Mouse (Mus musculus): ENCODE measurements around the gene Tmc3. TPM values are rescaled to one million over a fixed set of nuclear protein-coding genes. Genes with fewer than 3 reads are reported as not detected.

Tmc3 gene
- polyA plus RNA-seq, 1 experiment: 0.10 TPM

DNA sequence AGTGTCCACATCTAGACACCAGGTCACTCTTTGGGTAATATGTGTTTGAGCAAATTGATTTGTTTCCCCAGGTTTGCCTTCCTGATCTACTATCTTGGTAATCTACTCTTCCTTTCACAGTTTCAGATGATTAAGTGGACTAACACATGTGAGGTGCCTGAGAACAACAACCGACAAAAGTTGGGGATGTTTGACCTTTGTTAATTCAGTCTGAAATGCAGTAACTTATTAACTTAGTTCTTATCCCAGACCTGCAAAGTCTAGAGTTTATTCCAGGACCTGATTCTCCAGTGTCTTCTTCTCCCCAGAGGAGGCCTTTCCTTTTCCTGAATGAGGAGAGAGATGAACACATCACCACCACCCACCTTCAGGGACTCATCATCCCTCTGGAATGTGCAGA is 27.2 kb downstream of the Tmc3 start:
- H3K4me2 ChIP-seq (ENCODE audit: low read depth): no peak overlapping the region
- no peak overlapping the region for H3K4me3 ChIP-seq
- no peaks in the 10 kb centered on the region for H3K79me2 ChIP-seq (ENCODE audit: control insufficient read depth, insufficient read depth)
- TF ChIP-seq POLR2A (IDR thresholded peaks at IDR 0.05; ENCODE audit: insufficient read length, low read depth) (no peak), TCF3 (IDR thresholded peaks at IDR 0.05; ENCODE audit: insufficient read length, low read depth) (no peak), REST (IDR thresholded peaks at IDR 0.05; ENCODE audit: insufficient read depth, insufficient read length) (no peak), USF1 (IDR thresholded peaks at IDR 0.05; ENCODE audit: low read depth) (no peak)
- no peak overlapping the region for H3ac ChIP-seq (ENCODE audit: control insufficient read depth, insufficient read length)
- H3K27me3 ChIP-seq (ENCODE audit: control insufficient read depth, insufficient read depth, insufficient read length): no peaks in the 10 kb centered on the region
- no peaks in the 10 kb centered on the region for H3K36me3 ChIP-seq (ENCODE audit: control insufficient read depth, insufficient read depth)

DNA sequence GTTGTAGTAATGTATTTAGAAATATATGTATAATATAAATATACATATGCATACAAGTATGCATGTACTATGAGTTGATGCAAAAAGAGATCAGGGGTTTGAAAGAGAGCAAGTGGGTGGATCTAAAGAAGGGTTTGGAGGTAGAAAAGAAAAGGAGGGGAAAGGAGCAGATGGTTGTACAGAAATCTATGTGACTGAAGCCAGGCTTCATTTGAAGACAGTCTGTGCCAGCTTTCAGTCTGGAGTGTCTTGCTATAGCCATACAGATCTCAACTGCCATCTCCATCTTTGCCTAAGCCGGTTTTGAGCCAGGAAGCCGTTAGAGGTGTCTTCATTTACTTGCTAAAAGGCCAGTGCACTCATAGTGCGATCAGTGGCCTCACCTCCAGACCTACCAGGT is 30.5 kb downstream of the Tmc3 start:
- H3ac ChIP-seq (ENCODE audit: control insufficient read depth, insufficient read length): no peak overlapping the region
- H3K36me3 ChIP-seq (ENCODE audit: control insufficient read depth, insufficient read depth): no peaks in the 10 kb centered on the region
- no peak overlapping the region for H3K4me3 ChIP-seq
- TF ChIP-seq MYOD1 (IDR thresholded peaks at IDR 0.05; ENCODE audit: control insufficient read depth in 1 of 3, insufficient read length in 2 of 3, low read depth in 2 of 3) (no peak), POLR2AphosphoS2 (IDR thresholded peaks at IDR 0.05; ENCODE audit: insufficient read length, low read depth) (no peak), REST (IDR thresholded peaks at IDR 0.05; ENCODE audit: insufficient read depth, insufficient read length) (no peak), POLR2A (IDR thresholded peaks at IDR 0.05; ENCODE audit: insufficient read length, low read depth) (no peak), E2F4 (IDR thresholded peaks at IDR 0.05; ENCODE audit: insufficient read depth) (no peak), CEBPB (IDR thresholded peaks at IDR 0.05; ENCODE audit: insufficient read depth, poor library complexity, severe bottlenecking) (no peak), TCF3 (IDR thresholded peaks at IDR 0.05; ENCODE audit: insufficient read length, low read depth) (no peak)
- no peaks in the 10 kb centered on the region for H3K27me3 ChIP-seq (ENCODE audit: control insufficient read depth, insufficient read depth, insufficient read length)
- H3K79me2 ChIP-seq (ENCODE audit: control insufficient read depth, insufficient read depth): no peaks in the 10 kb centered on the region
- no peak overlapping the region for H3K4me2 ChIP-seq (ENCODE audit: low read depth)

DNA sequence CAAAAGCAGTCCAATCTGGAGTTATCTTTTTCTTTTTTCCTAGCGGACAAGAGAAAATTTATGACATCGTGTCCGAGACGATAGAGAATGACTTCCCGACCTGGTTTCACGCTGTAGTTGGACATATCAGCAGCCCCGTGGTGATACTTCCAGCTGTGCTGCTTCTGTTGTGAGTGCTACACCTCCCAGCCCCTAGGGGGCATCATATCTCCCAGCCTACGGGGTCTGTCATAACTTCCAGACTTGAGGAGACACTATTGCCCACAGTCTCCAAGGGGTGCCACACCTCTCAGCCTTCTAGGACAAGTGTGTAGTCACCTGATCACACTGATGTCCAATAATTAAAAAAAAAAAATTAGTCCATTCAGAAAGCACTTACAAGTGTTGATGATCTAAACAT is 31.1 kb downstream of the Tmc3 start:
- H3K36me3 ChIP-seq (ENCODE audit: control insufficient read depth, insufficient read depth): no peaks in the 10 kb centered on the region
- no peak overlapping the region for H3ac ChIP-seq (ENCODE audit: control insufficient read depth, insufficient read length)
- H3K4me3 ChIP-seq: no peak overlapping the region
- TF ChIP-seq MAX (IDR thresholded peaks at IDR 0.05; ENCODE audit: low read depth): no peak
- no peak for TF ChIP-seq REST (IDR thresholded peaks at IDR 0.05; ENCODE audit: insufficient read depth, insufficient read length)
- no peaks in the 10 kb centered on the region for H3K27me3 ChIP-seq (ENCODE audit: control insufficient read depth, insufficient read depth, insufficient read length)
- H3K4me2 ChIP-seq (ENCODE audit: low read depth): no peak overlapping the region
- no peaks in the 10 kb centered on the region for H3K79me2 ChIP-seq (ENCODE audit: control insufficient read depth, insufficient read depth)

DNA sequence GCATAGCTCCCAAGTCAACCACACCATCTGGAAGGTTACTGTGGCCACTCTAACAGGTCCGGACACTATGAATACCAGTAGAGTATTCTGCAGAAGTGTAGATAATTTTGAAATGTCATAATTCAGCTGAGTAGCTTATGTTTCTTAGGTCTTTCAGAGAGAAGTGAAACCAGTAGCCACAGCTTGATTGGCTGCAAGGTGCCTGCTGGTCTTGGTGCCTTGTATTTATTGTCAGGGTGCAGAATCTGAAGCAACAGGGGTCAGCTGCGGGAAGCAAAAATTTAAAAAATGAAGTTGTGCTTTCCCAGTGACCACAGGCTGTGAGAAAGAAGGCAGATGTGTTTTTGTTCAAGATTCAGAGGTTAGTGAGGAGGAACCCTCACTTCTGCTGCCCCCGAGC is 31.5 kb downstream of the Tmc3 start:
- H3K4me2 ChIP-seq (ENCODE audit: low read depth): no peak overlapping the region
- H3K4me3 ChIP-seq: no peak overlapping the region
- no peaks in the 10 kb centered on the region for H3K27me3 ChIP-seq (ENCODE audit: control insufficient read depth, insufficient read depth, insufficient read length)
- H3ac ChIP-seq (ENCODE audit: control insufficient read depth, insufficient read length): no peak overlapping the region
- H3K36me3 ChIP-seq (ENCODE audit: control insufficient read depth, insufficient read depth): no peaks in the 10 kb centered on the region
- H3K79me2 ChIP-seq (ENCODE audit: control insufficient read depth, insufficient read depth): no peaks in the 10 kb centered on the region
- TF ChIP-seq POLR2AphosphoS2 (IDR thresholded peaks at IDR 0.05; ENCODE audit: insufficient read length, low read depth) (no peak), MAX (IDR thresholded peaks at IDR 0.05; ENCODE audit: low read depth) (no peak), CEBPB (IDR thresholded peaks at IDR 0.05; ENCODE audit: insufficient read depth, poor library complexity, severe bottlenecking) (no peak)

DNA sequence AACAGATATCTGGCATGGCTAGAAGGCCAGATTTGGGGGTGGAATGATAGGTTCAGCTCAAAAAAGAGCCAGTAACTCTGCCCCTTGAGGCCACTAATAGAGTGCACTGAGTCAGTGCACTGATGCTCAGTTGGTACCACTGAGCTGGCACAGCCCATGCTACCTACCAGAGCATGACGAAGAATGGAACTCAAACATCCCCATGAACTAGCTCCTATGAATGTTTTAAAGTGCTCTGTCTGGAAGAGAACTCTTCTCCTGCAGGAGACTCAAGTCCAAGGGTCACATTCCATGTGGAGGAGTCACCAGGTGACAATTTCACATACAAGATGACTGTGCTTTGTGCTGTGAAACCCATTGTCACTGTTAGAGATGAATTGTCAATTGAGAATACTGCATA is 34.0 kb downstream of the Tmc3 start:
- H3K27me3 ChIP-seq (ENCODE audit: control insufficient read depth, insufficient read depth, insufficient read length): no peaks in the 10 kb centered on the region
- H3K79me2 ChIP-seq (ENCODE audit: control insufficient read depth, insufficient read depth): no peaks in the 10 kb centered on the region
- H3ac ChIP-seq (ENCODE audit: control insufficient read depth, insufficient read length): no peak overlapping the region
- H3K36me3 ChIP-seq (ENCODE audit: control insufficient read depth, insufficient read depth): no peaks in the 10 kb centered on the region
- TF ChIP-seq USF1 (IDR thresholded peaks at IDR 0.05; ENCODE audit: low read depth): no peak
- no peak for TF ChIP-seq POLR2AphosphoS2 (IDR thresholded peaks at IDR 0.05; ENCODE audit: insufficient read length, low read depth)
- TF ChIP-seq E2F4 (IDR thresholded peaks at IDR 0.05; ENCODE audit: insufficient read depth): no peak
- H3K4me2 ChIP-seq (ENCODE audit: low read depth): no peak overlapping the region
- no peak overlapping the region for H3K4me3 ChIP-seq

DNA sequence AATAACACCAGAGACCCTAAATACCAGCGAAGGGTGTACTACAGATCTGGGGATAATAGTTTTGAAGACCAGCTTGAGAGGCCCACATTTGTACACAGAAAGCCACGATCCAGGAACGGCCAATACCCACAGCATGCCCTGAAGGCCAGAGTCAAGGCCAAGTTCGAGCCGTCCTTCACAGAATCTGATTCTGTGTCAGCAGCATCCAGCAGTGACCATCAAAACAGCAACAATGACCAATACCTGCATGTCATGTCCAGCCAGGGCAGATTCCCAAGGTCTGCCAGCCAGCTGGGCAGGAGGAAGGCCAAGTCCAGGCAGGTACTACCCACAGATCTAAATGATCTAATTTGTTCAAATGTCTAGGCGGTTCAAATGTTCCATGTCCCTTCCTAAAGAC is 37.9 kb downstream of the Tmc3 start:
- Histone ChIP-seq H3K36me3 (ENCODE audit: control insufficient read depth, insufficient read depth) (no peaks in the 10 kb centered on the region), H3K27me3 (ENCODE audit: control insufficient read depth, insufficient read depth, insufficient read length) (no peaks in the 10 kb centered on the region), H3K79me2 (ENCODE audit: control insufficient read depth, insufficient read depth) (no peaks in the 10 kb centered on the region), H3ac (ENCODE audit: control insufficient read depth, insufficient read length) (no peak overlapping the region), H3K4me3 (no peak overlapping the region), H3K4me2 (ENCODE audit: low read depth) (no peak overlapping the region)
- TF ChIP-seq E2F4 (IDR thresholded peaks at IDR 0.05; ENCODE audit: insufficient read depth) (no peak), CEBPB (IDR thresholded peaks at IDR 0.05; ENCODE audit: insufficient read depth, poor library complexity, severe bottlenecking) (no peak), MAX (IDR thresholded peaks at IDR 0.05; ENCODE audit: low read depth) (no peak), MYOG (IDR thresholded peaks at IDR 0.05; ENCODE audit: control insufficient read depth in 1 of 3, insufficient read depth in 1 of 3, insufficient read length in 2 of 3, low read depth in 2 of 3) (no peak), POLR2A (IDR thresholded peaks at IDR 0.05; ENCODE audit: insufficient read length, low read depth) (no peak), POLR2AphosphoS2 (IDR thresholded peaks at IDR 0.05; ENCODE audit: insufficient read length, low read depth) (no peak), SRF (IDR thresholded peaks at IDR 0.05; ENCODE audit: control insufficient read depth, insufficient read length, low read depth) (no peak), TCF3 (IDR thresholded peaks at IDR 0.05; ENCODE audit: insufficient read length, low read depth) (no peak), USF1 (IDR thresholded peaks at IDR 0.05; ENCODE audit: low read depth) (no peak), TCF12 (IDR thresholded peaks at IDR 0.05; ENCODE audit: insufficient read depth, poor library complexity, severe bottlenecking) (no peak), MYOD1 (IDR thresholded peaks at IDR 0.05; ENCODE audit: control insufficient read depth in 1 of 3, insufficient read length in 2 of 3, low read depth in 2 of 3) (no peak), REST (IDR thresholded peaks at IDR 0.05; ENCODE audit: insufficient read depth, insufficient read length) (no peak)
